Mouse (Mus musculus): ENCODE measurements around the gene Srcap. TPM values are rescaled to one million over a fixed set of nuclear protein-coding genes. Genes with fewer than 3 reads are reported as not detected.

The Srcap gene
- polyA plus RNA-seq, 1 experiment from 2014 or later = 15.0 TPM

DNA sequence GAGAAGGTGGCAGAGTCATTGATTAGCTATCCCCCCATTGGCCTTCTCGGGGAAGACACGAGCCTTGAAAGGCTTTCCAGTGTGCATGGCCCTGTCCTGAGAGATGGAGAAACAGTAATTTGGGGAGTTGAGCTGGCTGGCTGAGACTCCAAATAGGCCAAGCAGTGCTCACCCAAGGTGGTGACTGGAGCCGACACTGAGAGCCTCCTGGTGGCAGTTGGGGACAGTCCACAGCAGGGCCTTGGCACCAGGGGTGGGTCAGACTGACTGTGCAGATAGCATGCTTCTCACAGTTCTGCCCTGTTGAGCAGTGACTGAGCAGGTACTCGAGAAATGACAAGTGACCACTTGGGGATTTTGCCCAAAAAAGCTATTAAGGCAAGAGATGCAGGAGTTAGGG lies 90.0 kb downstream of the Srcap start:
- Histone ChIP-seq H3K27me3 (no peaks in the 10 kb centered on the region), H3K4me1 (replicated peaks) (no peaks in the 10 kb centered on the region), H3K27ac (replicated peaks) (no peak overlapping the region), H3K4me3 (replicated peaks) (no peak overlapping the region), H3K9ac (no peak overlapping the region), H3K4me2 (no peak overlapping the region), H3K36me3 (replicated peaks) (peaks cover 78% of the 10 kb centered on the region), H3K9me3 (replicated peaks) (no peaks in the 10 kb centered on the region)
- 77% methylated on average over 4 of the region's 4 CpGs for WGBS (ENCODE audit: insufficient replicate concordance)
- ATAC-seq (ENCODE audit: insufficient read depth) = no peak

DNA sequence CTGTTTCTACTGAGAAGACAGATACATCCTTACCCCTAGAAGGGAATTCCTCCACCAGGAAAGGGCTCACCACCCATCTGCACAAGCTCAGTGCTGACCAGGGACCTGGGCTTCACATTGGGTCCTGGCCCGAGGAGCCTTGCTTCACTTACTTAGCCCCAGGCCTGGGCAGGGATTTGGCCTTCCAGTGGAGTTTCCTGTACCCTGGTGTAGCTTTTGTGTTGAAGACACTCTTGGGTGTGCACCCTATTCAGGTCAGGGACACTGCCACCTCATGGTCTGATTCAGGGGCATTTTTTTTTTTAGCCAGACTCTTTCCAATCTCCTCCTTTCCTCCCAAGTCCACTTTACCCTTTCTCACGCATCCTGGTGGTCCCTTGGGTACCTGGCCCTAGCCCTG lies 91.1 kb downstream of the Srcap start:
- ATAC-seq (ENCODE audit: insufficient read depth) = no peak
- Histone ChIP-seq H3K4me1 (replicated peaks) (no peaks in the 10 kb centered on the region), H3K9ac (no peak overlapping the region), H3K9me3 (replicated peaks) (no peaks in the 10 kb centered on the region), H3K36me3 (replicated peaks) (peaks cover 66% of the 10 kb centered on the region), H3K27ac (replicated peaks) (no peak overlapping the region), H3K4me2 (no peak overlapping the region), H3K4me3 (replicated peaks) (no peak overlapping the region), H3K27me3 (no peaks in the 10 kb centered on the region)
- 86% methylated on average over 2 of the region's 2 CpGs for WGBS (ENCODE audit: insufficient replicate concordance)

DNA sequence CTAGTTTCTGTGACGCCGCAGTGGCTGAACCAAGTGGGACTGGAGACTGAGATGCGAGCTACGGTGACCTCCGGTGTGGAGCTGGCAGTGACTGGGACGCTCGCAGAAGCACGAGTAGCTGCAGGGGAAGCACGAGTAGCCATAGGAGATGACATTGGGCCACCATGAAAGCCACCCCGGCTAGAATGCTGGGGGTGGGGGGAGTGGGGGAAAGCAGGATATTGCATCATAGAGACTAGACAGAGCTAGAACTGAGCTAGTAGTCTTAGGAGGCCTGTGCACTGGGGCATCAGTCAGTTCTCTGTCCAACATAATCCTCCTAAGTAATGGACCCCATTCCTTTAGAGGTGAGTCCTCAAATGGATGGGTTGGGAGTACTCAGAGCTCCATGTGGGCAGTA lies 92.5 kb downstream of the Srcap start:
- H3K27ac ChIP-seq (replicated peaks) = no peak overlapping the region
- H3K4me1 ChIP-seq (replicated peaks) = no peaks in the 10 kb centered on the region
- no peaks in the 10 kb centered on the region for H3K27me3 ChIP-seq
- H3K36me3 ChIP-seq (replicated peaks) = peaks cover 54% of the 10 kb centered on the region
- ATAC-seq (ENCODE audit: insufficient read depth) = no peak
- H3K4me3 ChIP-seq (replicated peaks) = no peak overlapping the region
- 78% methylated on average over 10 of the region's 10 CpGs for WGBS (ENCODE audit: insufficient replicate concordance)
- H3K9ac ChIP-seq = no peak overlapping the region
- H3K9me3 ChIP-seq (replicated peaks) = no peaks in the 10 kb centered on the region
- no peak overlapping the region for H3K4me2 ChIP-seq

DNA sequence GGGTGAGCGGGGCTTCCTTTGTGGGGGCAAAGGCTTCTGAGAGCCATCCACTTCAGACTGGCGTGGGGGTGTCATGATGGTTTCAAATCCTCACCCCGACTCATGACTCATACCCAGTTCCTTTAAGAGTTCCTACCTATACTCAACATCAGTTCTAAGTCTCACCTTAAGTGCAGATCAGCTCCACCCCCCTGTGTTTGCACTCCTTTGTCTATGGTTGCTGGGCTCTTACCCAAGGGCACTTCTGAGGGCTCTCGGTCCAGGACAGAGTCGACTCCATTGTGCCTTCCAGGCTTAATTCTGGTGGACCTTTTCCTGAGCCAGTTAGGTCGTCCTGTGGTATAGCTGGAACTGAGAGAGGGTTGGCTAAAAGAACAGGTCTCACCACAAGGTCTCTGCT lies 95.4 kb downstream of the Srcap start:
- WGBS (ENCODE audit: insufficient replicate concordance) = 69% methylated on average over 6 of the region's 6 CpGs
- Histone ChIP-seq H3K27ac (replicated peaks) (no peak overlapping the region), H3K36me3 (replicated peaks) (peaks cover 52% of the 10 kb centered on the region), H3K9ac (no peak overlapping the region), H3K4me2 (no peak overlapping the region), H3K9me3 (replicated peaks) (no peaks in the 10 kb centered on the region), H3K4me1 (replicated peaks) (no peaks in the 10 kb centered on the region), H3K27me3 (no peaks in the 10 kb centered on the region), H3K4me3 (replicated peaks) (no peak overlapping the region)
- ATAC-seq (ENCODE audit: insufficient read depth) = no peak

Small RNA genes within 50 kb of the gene (microRNA-seq; reads per million reads assigned to microRNA genes)
- not detected for gene Gm47278
- not detected for gene Mir7060

Other genes starting within 250 kb of the Srcap start
- gene Sephs2, start 237.9 kb upstream of the Srcap start, polyA plus RNA-seq (2015; fragmentation: Nextera tagmentation; extraction: Ambion mirVana) = 162 and 175 TPM in 2 replicates
- 6.2 and 7.3 TPM in 2 replicates for gene Itgal, start 215.7 kb upstream of the Srcap start, polyA plus RNA-seq (2015; fragmentation: Nextera tagmentation; extraction: Ambion mirVana)
- gene Zfp768, start 166.4 kb upstream of the Srcap start, polyA plus RNA-seq (2015; fragmentation: Nextera tagmentation; extraction: Ambion mirVana) = 3.1 and 4.4 TPM in 2 replicates
- 1.8 and 2.3 TPM in 2 replicates for gene Zfp747, start 135.9 kb upstream of the Srcap start, polyA plus RNA-seq (2015; fragmentation: Nextera tagmentation; extraction: Ambion mirVana)
- 1.2 and 1.5 TPM in 2 replicates for gene 9130019O22Rik, start 124.8 kb upstream of the Srcap start, polyA plus RNA-seq (2015; fragmentation: Nextera tagmentation; extraction: Ambion mirVana)
- gene E430018J23Rik, start 118.4 kb upstream of the Srcap start, polyA plus RNA-seq (2015; fragmentation: Nextera tagmentation; extraction: Ambion mirVana) = 1.3 and 1.5 TPM in 2 replicates
- gene Zfp764, start 105.2 kb upstream of the Srcap start, polyA plus RNA-seq (2015; fragmentation: Nextera tagmentation; extraction: Ambion mirVana) = 1.3 and 1.7 TPM in 2 replicates
- gene Zfp688, start 89.9 kb upstream of the Srcap start, polyA plus RNA-seq (2015; fragmentation: Nextera tagmentation; extraction: Ambion mirVana) = 7.3 and 9.1 TPM in 2 replicates
- gene Zfp689, start 62.8 kb upstream of the Srcap start, polyA plus RNA-seq (2015; fragmentation: Nextera tagmentation; extraction: Ambion mirVana) = 2.1 TPM in 2 replicates
- gene Prr14, start 52.4 kb upstream of the Srcap start, polyA plus RNA-seq (2015; fragmentation: Nextera tagmentation; extraction: Ambion mirVana) = 19.8 and 22.4 TPM in 2 replicates
- 5.5 and 5.6 TPM in 2 replicates for gene Fbrs, start 32.8 kb upstream of the Srcap start, polyA plus RNA-seq (2015; fragmentation: Nextera tagmentation; extraction: Ambion mirVana)
- 5.2 and 5.5 TPM in 2 replicates for gene Gm42715, start 7.6 kb downstream of the Srcap start, polyA plus RNA-seq (2015; fragmentation: Nextera tagmentation; extraction: Ambion mirVana)
- gene Tmem265, start 49.4 kb downstream of the Srcap start, polyA plus RNA-seq (2015; fragmentation: Nextera tagmentation; extraction: Ambion mirVana) = 2.6 and 2.7 TPM in 2 replicates
- 20.0 and 24.6 TPM in 2 replicates for gene Phkg2, start 61.4 kb downstream of the Srcap start, polyA plus RNA-seq (2015; fragmentation: Nextera tagmentation; extraction: Ambion mirVana)
- gene Ccdc189, start 76.6 kb downstream of the Srcap start, polyA plus RNA-seq (2015; fragmentation: Nextera tagmentation; extraction: Ambion mirVana) = 6.4 and 8.3 TPM in 2 replicates
- gene Rnf40, start 76.8 kb downstream of the Srcap start, polyA plus RNA-seq (2015; fragmentation: Nextera tagmentation; extraction: Ambion mirVana) = 18.3 and 19.5 TPM in 2 replicates
- 1.2 and 1.6 TPM in 2 replicates for gene Zfp629, start 103.8 kb downstream of the Srcap start, polyA plus RNA-seq (2015; fragmentation: Nextera tagmentation; extraction: Ambion mirVana)
- gene Bcl7c, start 196.9 kb downstream of the Srcap start, polyA plus RNA-seq (2015; fragmentation: Nextera tagmentation; extraction: Ambion mirVana) = 22.9 and 23.7 TPM in 2 replicates
- gene Ctf1, start 200.8 kb downstream of the Srcap start, polyA plus RNA-seq (2015; fragmentation: Nextera tagmentation; extraction: Ambion mirVana) = 2.7 and 2.8 TPM in 2 replicates
- 0.06 and 0.10 TPM in 2 replicates for gene Ctf2, start 220.2 kb downstream of the Srcap start, polyA plus RNA-seq (2015; fragmentation: Nextera tagmentation; extraction: Ambion mirVana)
- gene Fbxl19, start 232.6 kb downstream of the Srcap start, polyA plus RNA-seq (2015; fragmentation: Nextera tagmentation; extraction: Ambion mirVana) = 2.8 and 2.9 TPM in 2 replicates

All from liver, embryonic 15.5 days (tissue).